Mouse (Mus musculus): ENCODE measurements around the gene Aifm1.
"Not testable (repeated sequence)": the region's sequence is repeated elsewhere in the genome, so short reads cannot be mapped to it uniquely, and the experiment has no call there.

Aifm1 gene

DNA sequence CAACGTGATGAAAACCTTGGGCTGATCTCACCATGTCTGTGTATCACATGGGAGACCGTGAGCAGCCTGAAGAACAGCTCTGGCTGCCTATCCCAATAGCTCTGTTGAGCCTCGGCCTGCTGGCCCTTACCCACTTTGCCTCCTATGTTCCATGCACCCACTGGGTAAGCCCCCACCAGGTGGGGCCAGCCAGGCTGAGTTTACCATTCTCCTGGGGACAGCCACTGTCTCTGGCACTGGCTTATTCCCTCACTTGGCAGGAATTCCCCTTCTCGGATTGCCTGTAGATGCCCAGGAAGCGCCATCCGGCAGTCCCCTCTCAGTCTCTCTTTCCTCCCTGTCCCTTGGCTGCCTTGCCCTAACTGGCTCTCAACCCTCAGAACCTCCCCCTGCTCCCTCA lies 56.4 kb downstream of the Aifm1 start:
- DNase-seq (ENCODE audit: low read depth), result no peak

DNA sequence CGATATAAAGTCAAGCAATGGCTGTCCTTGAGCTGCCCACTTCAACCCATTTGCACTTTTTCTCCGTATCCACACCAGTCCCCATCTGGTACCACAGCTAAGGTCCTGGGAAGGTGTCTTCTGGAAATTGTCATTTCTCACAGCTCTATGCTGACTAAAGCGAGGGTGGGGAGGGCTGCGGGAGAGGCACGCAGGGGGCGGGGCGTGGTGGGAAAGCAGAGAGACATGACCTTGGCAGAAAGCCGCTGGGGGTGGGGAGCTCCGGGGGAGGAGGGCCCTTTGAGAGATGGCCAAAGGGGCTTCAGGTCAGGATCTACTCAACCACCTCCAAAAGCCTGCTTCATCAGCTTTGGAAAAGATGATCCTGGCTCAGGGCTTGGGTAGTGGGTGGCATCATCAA lies 58.3 kb downstream of the Aifm1 start:
- no peak for DNase-seq (ENCODE audit: low read depth)

DNA sequence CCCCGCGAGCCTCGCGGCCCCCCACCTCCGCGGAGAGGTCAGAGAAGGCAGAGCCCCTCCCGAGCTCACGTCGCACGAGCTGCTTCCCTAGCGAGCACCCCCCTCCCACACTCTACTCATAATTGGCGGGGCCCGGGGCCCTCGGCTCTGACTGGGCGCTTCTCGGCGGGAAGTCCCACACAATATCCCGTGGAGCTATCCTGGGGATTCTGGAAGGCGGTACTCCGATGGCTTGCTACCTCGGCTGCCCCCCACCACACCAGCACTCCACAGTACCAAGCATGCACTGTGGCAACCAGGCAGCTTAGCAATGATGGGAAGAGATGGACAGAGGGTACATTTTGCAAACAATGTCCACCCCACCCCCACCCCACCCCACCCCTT lies 58.9 kb downstream of the Aifm1 start:
- DNase-seq (ENCODE audit: low read depth), result no peak

DNA sequence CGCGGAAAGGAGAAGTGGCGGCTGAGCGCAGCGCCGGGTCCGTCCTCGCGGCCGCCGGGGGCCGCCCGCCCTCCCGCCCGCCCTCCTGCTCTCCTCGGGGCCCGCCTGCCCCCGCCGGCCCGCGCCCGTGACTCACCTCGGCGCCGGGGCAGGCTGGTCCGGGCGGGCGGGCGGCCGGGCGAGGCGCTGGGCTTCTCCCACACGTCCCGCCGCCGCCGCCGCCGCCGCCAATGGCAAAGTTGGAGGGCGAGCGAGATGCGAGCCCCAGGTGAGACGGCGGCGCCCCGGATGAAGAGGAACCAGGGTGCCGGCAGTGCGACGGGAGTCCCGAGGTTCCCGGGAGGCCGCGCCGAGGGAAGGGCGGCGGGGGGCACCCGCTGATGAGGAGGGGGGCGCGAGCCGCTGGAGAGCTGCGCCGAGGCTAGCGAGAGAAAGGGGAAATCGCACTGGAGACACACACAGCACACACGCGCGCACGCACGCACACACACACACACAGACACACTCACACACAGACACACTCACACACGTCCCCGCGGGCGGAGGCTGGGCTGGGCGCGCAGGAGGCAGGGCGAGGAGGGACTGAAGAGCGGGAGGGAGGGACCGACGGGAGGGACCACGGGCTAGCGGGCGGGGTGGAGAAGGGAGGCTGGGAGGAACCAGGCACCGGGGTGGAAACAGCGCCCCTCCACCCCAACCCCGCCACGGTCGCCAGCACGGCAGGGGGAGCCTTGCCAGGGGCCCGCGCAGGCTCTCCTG lies 59.4 kb downstream of the Aifm1 start:
- no peak for DNase-seq (ENCODE audit: low read depth)

DNA sequence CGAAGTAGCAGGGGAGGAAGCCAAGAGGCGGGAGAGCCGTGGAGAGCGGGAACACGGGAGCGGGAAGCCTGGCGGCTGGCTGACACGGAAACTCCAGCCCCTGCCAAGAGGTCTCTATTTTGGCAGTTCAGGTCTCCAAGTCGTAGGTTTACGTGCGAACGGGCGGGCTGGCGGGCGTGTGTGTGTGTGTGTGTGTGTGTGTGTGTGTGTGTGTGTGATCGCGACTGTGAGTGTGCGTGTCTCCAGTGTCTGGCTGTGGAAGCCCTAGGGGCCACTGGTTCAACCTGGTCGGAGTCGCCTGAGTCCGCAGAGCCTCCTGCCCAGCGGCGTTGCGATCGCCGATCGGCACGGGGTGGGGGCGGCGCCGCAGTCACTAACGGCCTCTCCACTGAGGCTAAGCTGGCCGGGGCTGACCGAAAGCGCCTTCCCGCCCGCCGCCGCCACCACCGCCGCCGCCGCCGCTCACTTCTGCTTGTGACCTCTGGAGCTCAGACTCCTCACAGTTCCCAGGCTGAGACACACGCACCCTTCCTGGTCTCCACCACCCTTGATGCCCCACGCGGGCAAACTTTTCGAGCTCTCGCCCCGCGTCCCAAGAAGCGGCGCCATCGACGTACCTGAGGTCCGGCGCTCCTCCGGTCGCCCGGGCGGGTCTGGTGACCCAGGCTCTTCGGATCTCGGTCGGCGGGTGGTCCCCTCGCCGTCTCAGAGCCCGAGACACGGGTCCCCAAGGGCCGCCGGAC lies 60.3 kb downstream of the Aifm1 start:
- DNase-seq (ENCODE audit: low read depth), result no peak

DNA sequence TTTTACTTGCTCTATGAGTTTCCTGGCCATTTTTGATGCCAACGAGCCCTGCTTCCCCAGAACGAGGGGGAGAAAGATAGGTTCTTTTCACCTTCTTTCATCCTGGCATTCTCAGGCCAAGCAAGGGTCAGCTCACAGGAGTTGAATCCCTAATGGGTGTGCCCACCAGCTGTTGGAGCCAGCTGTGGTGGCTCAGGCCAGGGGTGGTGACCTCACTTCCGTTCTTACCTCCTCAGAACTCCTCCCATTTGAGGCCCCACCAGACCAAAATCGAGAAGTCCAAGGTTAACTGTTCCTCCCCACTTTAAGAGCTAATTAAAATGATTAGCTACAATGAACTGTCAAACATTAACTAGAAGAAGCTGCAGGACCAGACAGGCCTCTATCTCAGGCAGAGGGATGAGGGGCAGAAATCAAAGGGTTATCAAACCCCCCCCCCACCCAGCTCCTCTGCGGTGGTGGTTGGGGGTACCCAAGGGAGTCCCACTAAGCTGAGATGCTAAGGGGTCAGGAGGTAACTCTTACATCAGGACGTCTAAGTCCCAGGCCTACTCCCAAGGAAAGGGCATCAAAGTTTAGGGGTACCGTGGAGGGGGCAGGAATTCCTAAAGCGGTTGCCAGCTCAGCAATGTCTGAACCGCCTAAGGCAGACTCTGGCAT lies 61.0 kb downstream of the Aifm1 start:
- no peak for DNase-seq (ENCODE audit: low read depth)

DNA sequence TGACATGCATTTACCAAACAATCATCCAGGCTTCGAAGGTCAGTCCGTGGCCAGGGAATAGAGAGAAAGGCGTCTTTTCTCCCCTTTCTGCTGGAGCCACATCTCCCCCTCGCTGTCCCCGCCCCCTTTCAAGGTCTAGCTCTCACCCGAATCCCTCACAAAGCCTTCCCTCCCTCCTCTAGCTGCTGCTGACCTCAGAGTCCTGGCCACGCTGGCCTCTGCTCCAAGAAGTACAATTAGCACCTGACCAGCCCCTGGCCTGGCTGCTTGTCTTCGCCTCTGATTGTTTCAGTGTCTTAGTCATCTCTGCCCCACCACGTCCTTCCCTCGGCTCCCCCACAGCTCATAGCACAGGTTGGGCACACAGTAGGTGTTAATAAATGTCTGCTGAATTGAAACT lies 63.7 kb downstream of the Aifm1 start:
- DNase-seq (ENCODE audit: low read depth), result no peak

DNA sequence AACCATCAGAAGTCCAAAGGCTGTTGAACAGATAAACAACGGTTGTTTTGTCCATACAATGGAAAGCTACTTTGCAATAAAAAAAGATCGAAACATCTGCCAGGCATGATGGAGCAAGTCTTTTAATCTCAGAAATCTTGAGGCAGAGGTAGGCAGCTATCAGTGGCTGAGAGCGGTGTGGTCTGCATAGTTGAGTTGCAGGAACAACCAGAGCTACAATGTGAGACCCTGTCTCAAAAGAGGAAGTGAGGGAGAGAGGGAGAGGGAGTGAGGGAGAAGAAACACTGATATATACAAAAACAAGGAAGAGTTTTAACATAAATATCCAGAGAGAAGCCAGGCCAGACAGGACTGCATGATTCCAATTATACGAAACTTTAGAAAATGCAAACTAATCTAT lies 68.7 kb downstream of the Aifm1 start:
- DNase-seq (ENCODE audit: low read depth), result no peak

DNA sequence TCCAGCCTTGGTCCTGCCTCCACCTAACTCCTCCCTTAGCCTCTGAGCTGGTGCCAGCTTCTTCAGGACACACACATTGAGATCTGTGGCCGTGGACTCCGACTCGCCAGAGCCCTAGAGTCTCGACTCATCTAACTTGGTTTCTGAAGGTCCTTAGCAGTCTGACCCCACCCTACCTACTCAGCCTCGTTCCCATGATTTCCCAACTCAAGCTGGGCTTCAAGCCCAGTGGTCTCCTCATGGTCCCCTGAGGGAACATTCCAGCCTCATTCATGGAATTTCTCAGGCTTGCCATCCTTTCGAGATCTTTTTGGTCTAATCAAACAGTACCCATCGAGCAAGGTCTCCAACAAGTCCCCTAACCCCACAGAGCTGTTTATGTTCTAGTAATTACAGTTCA lies 71.4 kb downstream of the Aifm1 start:
- no peak for DNase-seq (ENCODE audit: low read depth)

DNA sequence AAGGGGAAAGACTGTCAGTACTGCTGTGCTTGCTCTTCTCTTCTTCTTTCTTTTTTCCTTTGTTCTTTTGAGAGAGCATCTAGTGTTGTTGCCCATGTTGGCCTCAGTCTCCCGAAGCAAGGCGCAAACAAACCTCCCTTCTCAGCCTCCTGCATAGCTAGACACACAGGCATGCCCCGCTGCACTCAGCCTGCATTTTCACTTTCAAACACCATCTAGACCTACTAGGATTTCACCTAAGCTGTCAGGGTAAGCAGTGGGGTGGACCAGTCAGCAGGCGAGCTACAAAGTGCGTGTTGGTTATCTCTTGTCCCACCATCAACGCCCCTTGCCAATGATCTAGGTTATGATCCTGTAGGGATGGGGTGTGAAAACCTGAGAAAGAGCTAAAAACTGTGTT lies 71.8 kb downstream of the Aifm1 start:
- no peak for DNase-seq (ENCODE audit: low read depth)

DNA sequence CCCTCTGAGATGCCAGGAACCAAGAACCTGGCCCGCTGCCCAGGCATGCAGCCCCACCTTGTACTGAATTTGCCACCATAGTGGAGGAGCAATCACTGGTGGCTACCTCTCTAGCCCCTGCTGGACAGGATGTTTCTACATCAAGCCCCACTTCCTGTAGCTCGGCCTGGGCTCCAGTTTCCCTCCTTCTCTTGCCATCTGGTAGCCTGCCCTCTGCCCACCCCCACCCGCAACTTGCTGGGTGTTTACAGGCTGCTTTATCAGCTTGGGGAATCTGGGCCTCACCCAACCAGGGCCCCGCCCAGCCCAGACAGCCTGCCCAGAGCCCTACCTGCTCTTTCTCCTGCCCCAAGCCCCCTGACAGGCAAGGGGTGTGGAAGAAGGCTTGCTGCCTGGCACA lies 74.3 kb downstream of the Aifm1 start:
- DNase-seq (ENCODE audit: low read depth), result no peak

DNA sequence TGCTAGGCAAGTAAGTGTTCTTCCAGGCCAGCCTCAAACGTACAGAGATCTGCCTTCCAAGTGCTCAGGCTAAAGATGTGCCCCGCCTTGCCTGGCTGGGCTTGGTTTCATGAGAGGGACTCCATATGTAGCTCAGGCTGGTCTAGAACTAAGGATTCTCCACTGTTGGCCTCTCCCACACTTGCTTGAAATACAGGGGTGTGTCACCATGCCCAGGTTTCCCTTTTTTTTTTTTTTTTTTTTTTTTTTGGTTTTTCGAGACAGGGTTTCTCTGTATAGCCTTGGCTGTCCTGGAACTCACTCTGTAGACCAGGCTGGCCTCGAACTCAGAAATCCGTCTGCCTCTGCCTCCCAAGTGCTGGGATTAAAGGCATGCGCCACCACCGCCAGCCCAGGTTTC lies 77.3 kb downstream of the Aifm1 start:
- not testable (repeated sequence) for DNase-seq (ENCODE audit: low read depth)

DNA sequence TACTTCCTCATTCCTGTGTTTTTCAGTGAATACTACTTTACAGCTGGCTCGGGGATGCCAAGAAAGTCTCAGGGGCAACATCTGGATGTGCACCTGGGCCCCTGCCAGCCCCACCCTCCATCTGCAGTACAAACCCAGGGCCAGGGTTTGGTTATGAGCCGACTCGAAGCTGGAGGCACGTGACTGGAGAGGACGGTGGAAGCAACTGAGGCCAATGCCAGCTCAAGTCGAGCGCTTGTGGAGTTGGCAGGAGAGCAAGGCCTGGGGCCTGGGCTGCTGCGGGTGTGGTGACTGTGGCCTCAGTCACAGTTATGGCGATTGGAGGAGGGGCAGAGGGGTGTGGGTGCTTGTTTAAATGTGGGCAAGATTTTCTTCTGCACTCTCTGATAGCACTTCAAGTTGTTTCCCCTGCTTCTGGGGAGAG lies 77.9 kb downstream of the Aifm1 start:
- no peak for DNase-seq (ENCODE audit: low read depth)

DNA sequence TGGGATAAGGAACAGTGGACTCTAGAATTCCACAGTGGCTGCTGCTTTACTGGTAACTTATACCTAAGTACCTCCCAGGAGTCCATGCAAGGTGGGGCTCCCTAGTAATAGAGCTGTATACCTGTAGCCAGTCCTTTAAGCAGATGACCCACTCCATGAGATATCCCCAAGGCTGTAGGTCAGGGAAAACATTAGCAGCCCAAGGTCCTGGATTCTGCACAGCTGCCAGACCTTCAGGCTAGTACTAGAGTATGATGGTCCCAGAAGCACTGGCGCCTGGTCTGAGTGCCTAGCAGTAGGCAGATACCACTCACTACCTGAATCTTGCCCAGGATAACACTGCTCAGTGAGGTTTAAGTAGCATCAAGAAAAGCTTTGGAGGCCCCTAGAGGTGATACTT lies 79.1 kb downstream of the Aifm1 start:
- DNase-seq (ENCODE audit: low read depth), result no peak

DNA sequence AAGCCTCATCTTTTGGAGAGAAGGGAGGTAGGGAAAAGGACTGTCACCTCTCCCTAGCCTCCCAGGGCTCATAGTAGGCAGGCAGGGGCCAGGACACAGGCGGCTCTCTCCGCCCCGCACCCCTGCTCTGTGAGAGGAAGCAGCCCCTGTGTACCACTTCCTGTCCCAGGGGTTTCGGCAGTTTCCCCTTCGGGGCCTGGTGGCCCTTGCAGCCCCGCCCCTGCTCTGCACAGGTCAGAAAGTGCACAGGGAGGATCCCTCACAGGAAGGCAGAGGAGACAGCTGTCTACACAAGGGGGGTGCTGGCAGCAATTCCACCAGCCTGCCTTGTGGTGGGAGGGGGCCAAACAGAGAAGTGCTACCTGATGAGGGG lies 79.8 kb downstream of the Aifm1 start:
- DNase-seq (ENCODE audit: low read depth), result no peak

DNA sequence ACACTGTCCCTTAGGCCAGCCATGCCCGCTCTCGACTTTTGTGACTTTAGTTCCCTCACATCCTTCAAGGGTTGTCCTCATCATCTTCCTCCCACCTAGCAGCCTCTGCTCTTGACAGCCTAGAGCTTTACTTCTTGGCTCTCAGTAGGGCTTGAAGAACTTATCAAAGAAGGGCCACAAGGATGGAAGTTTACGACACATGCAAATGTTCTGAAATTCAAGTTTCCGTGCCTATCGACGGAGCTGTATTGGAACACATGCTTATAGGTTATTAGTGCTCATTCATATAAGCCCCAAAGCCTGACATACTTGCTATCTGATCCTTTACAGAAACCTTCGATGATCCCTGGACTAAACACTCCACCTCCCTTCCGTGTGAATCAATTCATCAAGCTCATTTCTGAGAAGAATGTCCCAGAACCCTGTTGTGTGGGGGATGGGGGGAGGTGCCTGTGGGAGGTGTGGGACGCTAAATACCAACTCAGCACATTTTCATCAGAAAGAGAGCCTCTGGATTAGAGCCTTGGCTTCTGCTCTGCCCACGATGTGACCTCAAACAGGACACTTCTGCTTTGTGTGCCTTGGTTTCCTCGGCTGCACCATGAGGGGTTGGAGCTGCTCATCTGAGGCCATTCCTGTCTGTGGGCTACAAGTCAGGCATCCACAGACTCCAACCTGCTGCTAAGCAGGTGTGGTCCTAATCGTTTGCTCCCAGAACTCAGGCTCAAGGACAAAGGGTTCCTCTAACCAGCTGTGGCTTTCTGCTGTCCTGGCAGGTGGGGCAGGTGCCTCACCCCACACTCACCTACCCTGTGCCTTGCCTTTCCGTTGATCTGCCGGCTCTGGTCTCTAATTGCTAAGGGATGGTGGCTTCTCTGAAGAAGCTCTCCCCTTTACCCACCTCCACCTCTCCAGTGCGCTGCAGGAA lies 80.5 kb downstream of the Aifm1 start:
- DNase-seq (ENCODE audit: low read depth), result no peak

DNA sequence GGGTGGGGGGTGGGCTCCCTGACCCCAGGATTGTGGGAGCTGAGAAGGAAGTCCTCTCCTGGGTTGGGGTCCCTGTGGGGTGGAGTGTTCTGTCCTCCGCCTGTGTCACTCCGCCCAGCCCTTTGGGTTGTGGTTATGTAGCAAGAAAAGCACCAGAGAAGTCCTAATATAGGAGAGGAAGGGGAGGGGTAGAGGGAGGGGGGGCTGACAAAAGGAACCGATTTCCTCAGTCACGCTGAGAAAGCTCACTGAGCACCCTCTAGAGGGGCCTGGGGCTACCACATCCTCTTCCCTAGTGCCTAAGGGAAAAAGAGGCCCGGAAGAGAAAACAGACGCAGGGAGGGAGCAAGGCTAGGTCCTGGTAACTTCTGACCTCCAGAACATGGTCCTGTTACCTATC lies 83.8 kb downstream of the Aifm1 start:
- no peak for DNase-seq (ENCODE audit: low read depth)

DNA sequence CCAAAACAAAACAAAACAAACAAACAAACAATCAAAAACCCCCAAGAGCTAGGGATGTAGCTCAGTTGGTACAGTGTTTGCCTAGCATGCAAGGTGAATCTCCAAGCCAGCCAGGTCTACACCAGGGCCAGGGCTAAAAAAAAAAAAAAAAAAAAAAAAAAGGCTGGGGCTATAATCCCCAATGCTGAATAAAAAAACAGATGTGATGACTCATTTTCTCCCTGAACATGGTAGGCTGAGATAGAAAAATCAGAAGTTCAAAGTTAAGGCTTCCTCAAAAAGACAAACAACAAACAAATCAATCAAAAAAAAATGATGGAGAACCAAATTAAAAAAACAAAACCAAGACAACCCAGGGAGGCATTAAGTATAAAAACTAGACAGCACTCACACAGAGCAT lies 84.3 kb downstream of the Aifm1 start:
- DNase-seq (ENCODE audit: low read depth), result no peak

DNA sequence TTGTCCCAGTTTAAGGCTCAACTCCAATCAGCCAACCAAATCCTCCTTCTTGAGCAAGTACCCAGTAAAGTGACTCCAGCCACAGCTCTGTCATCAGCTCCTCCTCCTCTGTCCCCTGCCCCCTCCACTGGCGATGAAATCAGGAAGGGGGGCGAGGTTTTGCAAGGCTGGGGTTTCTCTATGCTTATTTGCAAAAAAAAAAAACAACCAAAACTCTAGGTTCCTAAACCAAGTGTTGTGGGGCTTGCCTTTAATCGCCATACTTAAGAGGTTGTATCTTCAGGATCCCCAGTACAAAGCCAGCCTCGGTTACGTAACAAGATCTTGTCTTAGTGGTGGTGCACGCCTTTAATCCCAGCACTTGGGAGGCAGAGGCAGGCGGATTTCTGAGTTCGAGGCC lies 84.7 kb downstream of the Aifm1 start:
- DNase-seq (ENCODE audit: low read depth), result no peak

DNA sequence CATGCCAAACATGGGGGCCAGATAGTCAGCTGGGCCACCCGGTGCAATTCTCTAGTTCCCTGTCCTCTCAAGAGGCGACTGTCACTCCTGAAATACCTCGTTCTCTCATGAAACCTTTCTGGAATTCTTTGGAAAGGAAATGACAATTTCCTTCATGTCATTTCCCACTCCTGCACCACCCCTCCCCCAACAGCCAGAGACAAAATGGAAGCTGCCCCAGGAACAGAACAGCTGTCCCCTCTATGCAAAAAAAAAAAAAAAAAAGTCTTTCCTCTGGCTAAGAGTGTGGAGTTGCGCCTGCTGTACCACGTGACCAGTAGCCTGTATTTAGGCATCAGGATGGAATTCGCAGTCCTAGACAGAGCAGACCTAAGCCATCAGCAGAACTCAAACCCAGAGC lies 85.1 kb downstream of the Aifm1 start:
- no peak for DNase-seq (ENCODE audit: low read depth)

DNA sequence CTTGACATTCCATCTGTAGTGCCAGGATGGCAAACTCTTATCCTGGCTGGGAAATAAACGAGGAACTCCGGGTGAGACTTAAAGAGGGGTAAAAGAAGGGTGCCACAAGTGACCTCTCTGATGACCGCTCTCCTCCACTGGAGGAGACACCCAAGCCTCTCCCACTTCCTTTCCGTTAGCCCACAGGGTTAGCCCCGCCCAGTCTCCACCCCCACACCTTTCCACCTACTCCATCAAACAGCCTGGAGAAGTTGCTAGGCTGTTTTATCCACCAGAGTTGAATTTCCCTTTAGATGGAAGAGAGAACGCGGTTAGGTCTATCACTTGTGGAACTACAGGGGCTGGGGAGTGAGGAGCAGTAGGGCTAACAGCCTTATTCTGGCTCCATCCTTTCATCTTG lies 88.1 kb downstream of the Aifm1 start:
- no peak for DNase-seq (ENCODE audit: low read depth)

All from c-Kit-positive CD71-negative TER-119-negative erythroid progenitor cells, embryonic 14.5 days (primary cell).